Mouse (Mus musculus) thymus, adult 2 months (tissue): ENCODE results near the gene Tspan5. TPM values are rescaled to one million over a fixed set of nuclear protein-coding genes. Genes with fewer than 3 reads are reported as not detected.

ENCODE experiments used
- DNase-seq: peaks from one replicate; pipeline ENCODE4 v3.0.0; 2021
- H3K27ac ChIP-seq: fragments of 200-500 bp; 2 replicates; pipeline ENCODE4 v1.5.1; 2012; ENCODE audit warnings: low read length, control low read depth; ENCODE audit not compliant: control insufficient read depth, insufficient read depth
- H3K27me3 ChIP-seq: fragments of 200-500 bp; 2 replicates; pipeline ENCODE4 v1.6.1; 2012; ENCODE audit warnings: mild to moderate bottlenecking, low read length, moderate library complexity, mixed read lengths; ENCODE audit not compliant: control insufficient read depth, insufficient read depth
- H3K36me3 ChIP-seq: fragments of 200-500 bp; 2 replicates; pipeline ENCODE4 v1.6.1; 2012; ENCODE audit warnings: mild to moderate bottlenecking, low read length, moderate library complexity; ENCODE audit not compliant: control insufficient read depth, insufficient read depth
- H3K4me1 ChIP-seq: fragments of 200-500 bp; replicated peaks from 2 replicates; pipeline ENCODE4 v1.6.1; 2012; ENCODE audit warnings: low read length; ENCODE audit not compliant: control insufficient read depth, insufficient read depth
- H3K4me3 ChIP-seq: fragments of 200-500 bp; 2 replicates; pipeline ENCODE4 v1.5.1; 2012; ENCODE audit warnings: mild to moderate bottlenecking, low read length, control low read depth, moderate library complexity; ENCODE audit not compliant: control insufficient read depth, insufficient read depth
- CTCF ChIP-seq: fragments of 200-500 bp; IDR thresholded peaks from 2 replicates; pipeline ENCODE4 v1.5.1; 2012; ENCODE audit warnings: mild to moderate bottlenecking, control low read depth, low read length, moderate library complexity, borderline replicate concordance; ENCODE audit not compliant: control insufficient read depth, poor library complexity, insufficient read depth; ENCODE audit errors: extremely low read depth
- POLR2A ChIP-seq: fragments of 200-500 bp; IDR thresholded peaks from 2 replicates; pipeline ENCODE4 v1.6.1; 2012; ENCODE audit warnings: mild to moderate bottlenecking, low read length, control low read depth, moderate library complexity; ENCODE audit not compliant: control insufficient read depth, poor library complexity, insufficient read depth; ENCODE audit errors: extremely low read depth
- WGBS: fragments of 180-500 bp; shearing (Covaris S2); methylation state at CpG from one replicate; pipeline ENCODE4 v1.1.7; 2018; 5-methylcytosine and 5-hydroxymethylcytosine counted together
- polyA plus RNA-seq: library from polyadenylated mRNA; depleted of rRNA; stranded (reverse); fragments of >200 nt; gene quantifications from 2 replicates; pipeline ENCODE4 v1.2.3, GENCODE M21; 2012

Tspan5 gene
- polyA plus RNA-seq, 1 experiment: 15.9 TPM

DNA sequence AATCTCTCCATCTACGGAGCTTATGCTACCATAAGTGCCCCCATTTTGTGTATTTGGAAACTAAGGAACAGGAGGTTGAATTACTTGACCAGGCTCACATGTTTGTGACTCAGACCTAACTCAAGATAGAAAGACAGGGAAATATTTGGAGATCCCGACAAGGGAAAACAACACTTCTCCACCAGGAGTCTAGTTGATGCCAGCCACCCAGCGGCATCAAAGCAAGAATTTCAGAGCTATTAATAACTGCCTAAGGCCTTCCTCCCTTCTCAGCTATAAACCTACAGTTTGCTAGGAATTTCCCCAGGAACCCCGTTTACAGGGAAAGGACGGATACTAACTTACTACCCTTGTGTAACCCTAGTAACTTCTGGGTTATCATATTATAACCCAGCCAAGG is 113.4 kb downstream of the Tspan5 start:
- TF ChIP-seq CTCF (no peak), POLR2A (no peak)
- 92% methylated on average over 5 of the region's 5 CpGs for WGBS

DNA sequence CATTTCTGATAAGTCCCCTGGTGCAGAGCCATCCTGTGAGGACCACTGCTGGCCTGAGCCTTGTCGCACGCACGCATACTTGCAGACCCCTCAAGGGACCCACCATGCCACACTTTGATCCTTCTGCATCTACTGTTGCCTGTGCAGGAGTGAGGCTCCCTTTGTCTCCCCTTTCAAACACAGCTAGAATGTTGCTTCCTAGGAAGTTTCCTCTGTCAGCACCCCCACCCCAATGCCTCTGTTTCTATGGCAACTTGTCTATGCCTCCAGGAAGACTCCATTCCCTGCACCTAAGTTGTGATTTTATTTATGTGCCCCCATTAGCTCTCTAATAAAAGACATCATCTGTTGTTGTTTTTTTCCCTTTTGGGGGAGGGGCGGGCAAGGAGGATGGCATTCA is 115.0 kb downstream of the Tspan5 start:
- H3K36me3 ChIP-seq: no peaks in the 10 kb centered on the region
- no peaks in the 10 kb centered on the region for H3K27me3 ChIP-seq
- 98% methylated on average over 4 of the region's 4 CpGs for WGBS
- H3K4me3 ChIP-seq: no peak overlapping the region
- no peak for TF ChIP-seq POLR2A
- TF ChIP-seq CTCF: no peak
- H3K27ac ChIP-seq: no peak overlapping the region
- H3K4me1 ChIP-seq: peaks cover 39% of the 10 kb centered on the region
- DNase-seq: no peak

More for the DNA sequence above, 113.4 kb downstream of the Tspan5 start:
- Histone ChIP-seq H3K27me3 (no peaks in the 10 kb centered on the region), H3K4me1 (peaks cover 35% of the 10 kb centered on the region), H3K27ac (no peak overlapping the region), H3K4me3 (no peak overlapping the region), H3K36me3 (no peaks in the 10 kb centered on the region)
- DNase-seq: no peak

DNA sequence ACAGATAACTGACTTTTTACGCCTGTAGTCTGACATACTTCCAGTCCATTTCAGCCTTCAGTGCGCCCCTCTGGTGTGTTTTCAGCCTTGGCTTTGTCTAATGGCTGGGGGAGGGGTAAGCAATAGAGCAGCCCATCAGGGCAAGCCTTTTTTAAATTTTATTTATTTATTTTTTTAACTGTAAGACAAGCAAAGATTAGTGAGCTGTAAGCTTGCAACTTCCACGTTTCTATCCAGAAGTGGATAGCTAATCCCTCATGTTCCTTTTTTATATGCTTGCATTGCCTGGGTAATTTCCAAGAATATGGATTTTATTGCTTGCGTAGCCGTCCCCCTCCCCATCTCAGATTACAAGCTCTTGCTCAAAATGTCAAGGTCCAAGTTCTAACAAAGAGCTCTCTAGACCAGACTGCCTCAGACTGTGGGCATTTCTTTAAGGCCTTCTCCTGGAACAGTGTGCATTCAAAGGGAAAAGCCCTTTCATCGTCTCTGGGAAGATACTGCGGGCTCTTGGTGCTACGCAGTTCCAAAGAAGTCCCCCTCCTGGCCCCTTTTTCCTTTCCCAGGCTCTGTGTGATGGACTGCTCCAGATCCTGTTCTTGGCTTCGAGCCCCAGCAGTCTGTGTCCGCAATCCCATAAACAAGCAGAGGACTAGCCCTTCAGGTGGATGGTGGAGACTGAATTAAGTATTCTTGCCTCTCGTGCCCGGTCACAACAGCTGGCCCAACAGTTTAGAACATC is 116.0 kb downstream of the Tspan5 start:
- TF ChIP-seq POLR2A (no peak), CTCF (no peak)
- peaks cover 39% of the 10 kb centered on the region for H3K4me1 ChIP-seq
- H3K27ac ChIP-seq: no peak overlapping the region
- no peaks in the 10 kb centered on the region for H3K36me3 ChIP-seq
- no peak overlapping the region for H3K4me3 ChIP-seq
- no peak for DNase-seq
- WGBS: 73% methylated on average over 12 of the region's 12 CpGs
- no peaks in the 10 kb centered on the region for H3K27me3 ChIP-seq

DNA sequence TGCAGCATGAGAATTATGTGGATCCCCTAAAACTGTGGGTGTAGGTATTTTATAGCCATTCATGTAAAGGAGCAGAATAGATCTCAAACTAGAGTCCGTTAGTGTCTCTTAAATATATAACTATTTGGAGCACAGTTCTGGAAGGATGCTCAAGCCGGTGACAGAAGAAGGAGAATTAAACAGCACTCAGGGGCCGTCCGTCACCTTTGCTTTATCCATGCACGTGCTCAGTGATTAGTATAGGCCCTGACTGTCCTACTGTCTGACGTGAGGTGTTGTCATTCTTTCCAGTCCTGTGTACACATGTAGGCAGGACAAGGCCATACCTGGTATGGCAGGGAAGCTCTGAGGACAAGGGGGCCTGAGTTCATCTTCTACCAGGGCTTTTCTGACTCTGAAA is 116.7 kb downstream of the Tspan5 start:
- H3K27ac ChIP-seq: peak overlapping the region; percentile 47; the same call in 1 of the 2 replicates
- WGBS: 68% methylated on average over 6 of the region's 6 CpGs

DNA sequence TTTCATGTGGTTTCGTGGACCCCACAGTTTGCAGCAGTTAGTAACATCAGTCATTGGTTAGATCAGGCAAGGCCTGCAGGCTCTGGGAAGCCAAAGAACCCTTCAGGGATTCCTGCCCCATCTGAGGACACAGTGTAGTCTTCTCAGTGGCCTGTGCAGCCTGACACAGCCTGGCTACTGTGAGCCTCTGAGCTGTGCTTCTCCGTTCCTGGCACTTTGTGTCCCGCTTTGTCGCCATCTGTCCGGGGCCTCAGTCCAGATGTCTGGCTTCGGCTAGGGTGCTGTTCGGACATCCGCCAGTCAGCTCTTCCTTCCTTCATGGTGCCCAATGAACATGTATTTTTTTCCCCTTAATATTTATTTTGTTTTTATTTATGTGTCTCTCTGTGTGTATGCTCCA is 117.2 kb downstream of the Tspan5 start:
- TF ChIP-seq CTCF (no peak), POLR2A (no peak)
- Histone ChIP-seq H3K4me1 (peaks cover 39% of the 10 kb centered on the region), H3K36me3 (no peaks in the 10 kb centered on the region), H3K27me3 (no peaks in the 10 kb centered on the region), H3K27ac (0 out of 2 replicates have a peak overlapping the region, but pooled peaks have one; percentile 5), H3K4me3 (no peak overlapping the region)
- WGBS: 68% methylated on average over 8 of the region's 8 CpGs
- no peak for DNase-seq

More for the DNA sequence above, 116.7 kb downstream of the Tspan5 start:
- no peaks in the 10 kb centered on the region for H3K27me3 ChIP-seq
- H3K4me1 ChIP-seq: peaks cover 39% of the 10 kb centered on the region
- TF ChIP-seq CTCF: no peak
- TF ChIP-seq POLR2A: no peak
- no peak for DNase-seq
- no peaks in the 10 kb centered on the region for H3K36me3 ChIP-seq
- H3K4me3 ChIP-seq: no peak overlapping the region

DNA sequence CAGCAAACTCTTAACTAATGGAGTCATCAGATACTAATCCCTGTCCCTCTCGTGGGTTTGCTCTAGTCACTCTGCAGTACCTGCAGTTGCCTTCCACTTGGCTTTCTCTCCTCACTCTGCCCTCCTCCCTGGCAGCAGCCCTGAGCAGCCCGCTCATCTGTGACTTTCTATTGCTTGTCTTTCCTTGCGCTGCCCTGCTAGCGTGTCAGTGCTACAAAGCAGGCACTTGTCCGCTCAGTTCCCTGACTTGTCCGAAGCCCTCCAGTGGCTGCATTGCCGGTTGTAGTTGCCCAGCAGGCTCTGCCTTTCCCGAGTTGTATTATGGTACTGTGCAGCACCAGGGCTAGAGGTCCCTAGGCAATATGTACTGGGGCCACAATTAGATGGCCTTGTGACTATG is 117.7 kb downstream of the Tspan5 start:
- WGBS: 74% methylated on average over 8 of the region's 8 CpGs
- TF ChIP-seq CTCF (no peak), POLR2A (no peak)
- Histone ChIP-seq H3K27me3 (no peaks in the 10 kb centered on the region), H3K4me1 (peaks cover 39% of the 10 kb centered on the region), H3K27ac (no peak overlapping the region), H3K36me3 (no peaks in the 10 kb centered on the region), H3K4me3 (no peak overlapping the region)
- DNase-seq: peak; percentile 8
